ENCODE assay signal across 8 mouse cellular contexts in genomic region chr5:102692487-102692886, GRCm38 (mm10).
A peak's percentile ranks its signal among the peaks of the same experiment; 100 is the strongest.
DNase-seq lines count a peak whose midpoint lies in the region; ATAC-seq lines count a peak whose summit lies in the region.
"Had no signal": no experiment of that assay in that cellular context is flagged by ENCODE, and none has a peak within 500 bp of the region (broad histone marks: within the 10 kb centered on the region; RNA-seq: fewer than 3 reads in every experiment).

No protein-coding gene starts in this region.

- DNase-seq in Muller cell, postnatal 12 days (ENCODE audit: inconsistent ontology term): peak; percentile 46
- DNase-seq in brain, adult 2 months (ENCODE audit: low read depth, low spot score): peak; percentile 91
- peak; percentile 35 for DNase-seq in hindbrain, embryonic 10.5 days (ENCODE audit: low spot score)
- peak; percentile 68 for DNase-seq in layer of hippocampus, adult 9-10 months (ENCODE audit: low spot score)
- DNase-seq in lung, postnatal 36 days: peak; percentile 81
- DNase-seq in right cerebral cortex, postnatal 10 days (ENCODE audit: low spot score in 2 of 2): peak; percentile 81 to 85

- no peaks in the 10 kb centered on the region for H3K9me3 ChIP-seq in embryonic facial prominence, embryonic 15.5 days (replicated peaks)
- H3K9me3 ChIP-seq in hindbrain, embryonic 10.5 days: no peaks in the 10 kb centered on the region
- H3K9me3 ChIP-seq: heart, embryonic 15.5 days had no signal

- 0 out of 2 replicates have a peak, but pooled peaks have one; percentile 57 for ATAC-seq in embryonic facial prominence, embryonic 15.5 days (ENCODE audit: insufficient number of reproducible peaks, low FRiP score, low TSS enrichment, low read depth)

- WGBS in embryonic facial prominence, embryonic 15.5 days: 14% methylated on average over 4 of the region's 4 CpGs
- WGBS in hindbrain, embryonic 10.5 days: 24% methylated on average over 4 of the region's 4 CpGs

- H3K27ac ChIP-seq in embryonic facial prominence, embryonic 15.5 days (replicated peaks): no peak overlapping the region
- no peak overlapping the region for H3K27ac ChIP-seq in hindbrain, embryonic 10.5 days
- H3K27ac ChIP-seq: heart, embryonic 15.5 days had no signal

- H3K4me3 ChIP-seq in embryonic facial prominence, embryonic 15.5 days (replicated peaks): no peak overlapping the region
- H3K4me3 ChIP-seq in hindbrain, embryonic 10.5 days: no peak overlapping the region
- H3K4me3 ChIP-seq: heart, embryonic 15.5 days had no signal

- H3K9ac ChIP-seq in embryonic facial prominence, embryonic 15.5 days: no peak overlapping the region
- H3K9ac ChIP-seq: heart, embryonic 15.5 days had no signal

- no peaks in the 10 kb centered on the region for H3K36me3 ChIP-seq in embryonic facial prominence, embryonic 15.5 days
- no peaks in the 10 kb centered on the region for H3K36me3 ChIP-seq in hindbrain, embryonic 10.5 days
- H3K36me3 ChIP-seq: heart, embryonic 15.5 days had no signal

- H3K4me1 ChIP-seq in embryonic facial prominence, embryonic 15.5 days: 0 out of 2 replicates have a peak, but pooled peaks cover 2% of the 10 kb centered on the region
- H3K4me1 ChIP-seq in hindbrain, embryonic 10.5 days (replicated peaks): no peaks in the 10 kb centered on the region
- H3K4me1 ChIP-seq: heart, embryonic 15.5 days had no signal

- no peaks in the 10 kb centered on the region for H3K27me3 ChIP-seq in embryonic facial prominence, embryonic 15.5 days
- H3K27me3 ChIP-seq in hindbrain, embryonic 10.5 days (ENCODE audit: insufficient read depth, poor library complexity, severe bottlenecking): no peaks in the 10 kb centered on the region
- H3K27me3 ChIP-seq: heart, embryonic 15.5 days had no signal

- H3K4me2 ChIP-seq in embryonic facial prominence, embryonic 15.5 days (replicated peaks): no peak overlapping the region
- H3K4me2 ChIP-seq: heart, embryonic 15.5 days had no signal

Comparison
In these comparisons a context has a peak if more than half of its experiments do, and no peak if none do; other contexts are left out.
1. DNase-seq: peak in every context shown above with its lines; median percentile 91 in brain, adult 2 months; 83 in right cerebral cortex, postnatal 10 days; 81 in lung, postnatal 36 days; 68 in layer of hippocampus, adult 9-10 months; 46 in Muller cell, postnatal 12 days; 35 in hindbrain, embryonic 10.5 days.